Mouse (Mus musculus) megakaryocyte, embryonic 14.5 days (primary cell): ENCODE measurements around the gene Carns1.

ENCODE experiments used
- FLI1 ChIP-seq: IDR thresholded peaks from 2 replicates; pipeline ENCODE4 v1.6.1; 2012; ENCODE audit warnings: low read length, inconsistent platforms, mixed read lengths
- GATA1 ChIP-seq: IDR thresholded peaks from 3 replicates; pipeline ENCODE4 v1.6.1; 2012; ENCODE audit warnings: mixed read lengths, low read length, inconsistent platforms, borderline replicate concordance

GRCm38 (mm10) chr19:4140147-4140546, 35.1 kb downstream of the Carns1 start:
- no peak for TF ChIP-seq GATA1
- no peak for TF ChIP-seq FLI1
